Mouse (Mus musculus) stomach, adult 2 months (tissue): ENCODE measurements around the gene Chrna7. TPM values are rescaled to one million over a fixed set of nuclear protein-coding genes. Genes with fewer than 3 reads are reported as not detected.

ENCODE experiments used
- polyA plus RNA-seq: library from polyadenylated mRNA; depleted of rRNA; stranded (reverse); fragments of >200 nt; gene quantifications from 2 replicates; pipeline ENCODE4 v1.2.3, GENCODE M21; 2012; rRNA removed

Chrna7 gene
- 0.14 and 0.22 TPM in 2 replicates for polyA plus RNA-seq

DNA sequence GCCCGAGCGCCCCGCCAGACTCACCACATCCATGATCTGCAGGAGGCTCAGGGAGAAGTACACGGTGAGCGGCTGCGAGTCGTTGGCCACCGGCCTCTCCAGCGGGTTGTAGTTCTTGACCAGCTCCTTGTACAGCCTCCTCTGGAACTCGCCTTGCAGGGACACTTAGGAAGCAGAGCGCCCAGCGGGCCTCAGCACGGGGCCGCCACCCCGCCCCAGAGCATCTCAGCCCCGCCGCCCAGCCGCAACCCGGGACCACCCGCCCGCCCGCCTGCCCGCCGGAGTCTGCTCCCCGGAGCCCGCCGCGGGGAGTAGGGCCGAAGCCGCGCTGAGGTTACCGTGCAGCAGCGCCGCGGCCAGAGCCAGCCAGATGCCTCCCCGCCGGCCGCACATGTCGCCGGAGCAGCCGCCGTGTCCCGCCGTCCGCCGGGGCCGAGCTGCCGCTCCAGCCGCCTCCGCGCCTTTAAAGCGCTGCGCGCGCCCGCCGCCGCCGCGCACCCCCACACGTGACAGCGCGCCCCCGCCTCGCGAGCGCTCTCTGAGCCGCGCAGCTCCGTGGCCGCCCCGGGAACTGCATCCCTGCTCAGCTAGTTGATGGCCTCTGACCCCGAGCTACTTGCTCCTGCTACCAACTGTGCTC lies at the start of gene Chrna7:
TSS of gene Chrna7 (minus strand) at position 486 of the 640 bp plus-strand sequence.

Other genes starting within 250 kb of the Chrna7 start
- 0.05 TPM in 1 of 2 replicates, not detected in the other for gene Otud7a, start 232.2 kb upstream of the Chrna7 start, polyA plus RNA-seq